Mouse (Mus musculus) brain, embryonic 14.5 days (tissue): ENCODE measurements around the gene Bpi. TPM values are rescaled to one million over a fixed set of nuclear protein-coding genes. Genes with fewer than 3 reads are reported as not detected.

Experiments
- DNase-seq: peaks from one replicate; pipeline ENCODE4 v3.0.0-alpha.2; 2011; ENCODE audit warnings: low read depth
- CTCF ChIP-seq: fragments of 200-500 bp; IDR thresholded peaks from 2 replicates; pipeline ENCODE4 v1.5.1; 2012; ENCODE audit warnings: inconsistent platforms, mild to moderate bottlenecking, moderate library complexity, borderline replicate concordance; ENCODE audit not compliant: insufficient read depth, insufficient read length; ENCODE audit errors: extremely low read depth
- POLR2A ChIP-seq: fragments of 200-500 bp; IDR thresholded peaks from 2 replicates; pipeline ENCODE4 v1.6.1; 2012; ENCODE audit warnings: mild to moderate bottlenecking, inconsistent platforms, borderline replicate concordance; ENCODE audit not compliant: poor library complexity, insufficient read depth, insufficient read length, severe bottlenecking; ENCODE audit errors: extremely low read depth
- polyA plus RNA-seq: library from polyadenylated mRNA; depleted of rRNA; stranded (reverse); fragments of >200 nt; gene quantifications from 2 replicates; pipeline ENCODE4 v1.2.3, GENCODE M21; 2012

Gene Bpi
- polyA plus RNA-seq, 1 experiment, result not detected

- DNase-seq, result no peak
- TF ChIP-seq CTCF, result no peak
- no peak for TF ChIP-seq POLR2A
Measured at GRCm38 (mm10) chr2:158248318-158248717, 9.6 kb upstream of the Bpi start.

GRCm38 (mm10) chr2:158250558-158250957 is 7.3 kb upstream of the Bpi start:
- TF ChIP-seq CTCF (no peak), POLR2A (no peak)
- DNase-seq, result no peak

GRCm38 (mm10) chr2:158253806-158254205 is 4.1 kb upstream of the Bpi start:
- TF ChIP-seq POLR2A (no peak), CTCF (no peak)
- DNase-seq, result no peak

GRCm38 (mm10) chr2:158256894-158257293 is 1.0 kb upstream of the Bpi start:
- DNase-seq, result peak; percentile 45
- TF ChIP-seq CTCF, result no peak
- no peak for TF ChIP-seq POLR2A

- peak; percentile 79 for TF ChIP-seq CTCF
- TF ChIP-seq POLR2A, result no peak
- DNase-seq, result peak; percentile 68
Measured at GRCm38 (mm10) chr2:158258781-158259180, 887 bp downstream of the Bpi start.

GRCm38 (mm10) chr2:158259498-158259897 is 1.6 kb downstream of the Bpi start:
- no peak for DNase-seq
- TF ChIP-seq CTCF (no peak), POLR2A (no peak)

- TF ChIP-seq CTCF (no peak), POLR2A (no peak)
- no peak for DNase-seq
Measured at GRCm38 (mm10) chr2:158264877-158265276, 7.0 kb downstream of the Bpi start.

- no peak for DNase-seq
Measured at GRCm38 (mm10) chr2:158270017-158270416, 12.1 kb downstream of the Bpi start.

GRCm38 (mm10) chr2:158273646-158274045 is 15.8 kb downstream of the Bpi start:
- TF ChIP-seq CTCF, result no peak
- no peak for TF ChIP-seq POLR2A
- peak; percentile 72 for DNase-seq

More at GRCm38 (mm10) chr2:158270017-158270416, 12.1 kb downstream of the Bpi start:
- no peak for TF ChIP-seq POLR2A
- TF ChIP-seq CTCF, result no peak

- no peak for DNase-seq
- no peak for TF ChIP-seq CTCF
- TF ChIP-seq POLR2A, result no peak
Measured at GRCm38 (mm10) chr2:158275349-158275748, 17.5 kb downstream of the Bpi start.

GRCm38 (mm10) chr2:158275811-158276210 is 17.9 kb downstream of the Bpi start:
- no peak for DNase-seq
- TF ChIP-seq CTCF (no peak), POLR2A (no peak)

- DNase-seq, result no peak
- TF ChIP-seq POLR2A (no peak), CTCF (no peak)
Measured at GRCm38 (mm10) chr2:158276451-158276850, 18.6 kb downstream of the Bpi start.

GRCm38 (mm10) chr2:158276878-158277277 is 19.0 kb downstream of the Bpi start:
- no peak for DNase-seq

GRCm38 (mm10) chr2:158279656-158280055 is 21.8 kb downstream of the Bpi start:
- TF ChIP-seq POLR2A (no peak), CTCF (no peak)

More at GRCm38 (mm10) chr2:158276878-158277277, 19.0 kb downstream of the Bpi start:
- TF ChIP-seq POLR2A, result no peak
- TF ChIP-seq CTCF, result no peak

GRCm38 (mm10) chr2:158281497-158282205 is 23.8 kb downstream of the Bpi start:
- no peak for DNase-seq
- TF ChIP-seq CTCF (no peak), POLR2A (no peak)

More at GRCm38 (mm10) chr2:158279656-158280055, 21.8 kb downstream of the Bpi start:
- DNase-seq, result no peak

GRCm38 (mm10) chr2:158283136-158283535 is 25.2 kb downstream of the Bpi start:
- DNase-seq, result no peak
- TF ChIP-seq POLR2A, result no peak
- TF ChIP-seq CTCF, result no peak
